Mouse (Mus musculus) Patski (cell line): ENCODE data around the gene Pdhb. TPM values are rescaled to one million over a fixed set of nuclear protein-coding genes. Genes with fewer than 3 reads are reported as not detected.
A peak's percentile ranks its signal among the peaks of the same experiment; 100 is the strongest.

Experiments
- ATAC-seq: fragments of 100-300 bp; one replicate; pipeline ENCODE4 v1.8.0; 2021
- CTCF ChIA-PET: fragments of 350-600 bp; sonication (Branson Sonifier 250); formaldehyde crosslinking; loops from one replicate; lab custom pipeline; 2022; ENCODE audit warnings: inconsistent platforms; lab: Charles Lee
- POLR2A ChIA-PET: fragments of 350-600 bp; sonication (Branson Sonifier 250); formaldehyde crosslinking; loops from one replicate; lab custom pipeline; 2022; ENCODE audit warnings: antibody characterized with exemption, inconsistent platforms; lab: Charles Lee
- DNase-seq: peaks from one replicate; pipeline ENCODE4 v3.0.0-alpha.2; 2011; ENCODE audit warnings: low read depth, low spot score
- H3K27me3 ChIP-seq: fragments of 371-371 bp; one replicate; pipeline ENCODE4 v1.5.1; 2021
- CTCF ChIP-seq: fragments of 100-300 bp; IDR thresholded peaks from one replicate; pipeline ENCODE4 v1.5.1; 2021
- in situ Hi-C: fragments of 300-500 bp; cut with MboI; formaldehyde crosslinking; loops from 3 replicates; pipeline ENCODE4 v1.11.1; 2018; ENCODE audit warnings: low pct_unique_long_range_greater_than_20kb, mixed read lengths
- polyA plus RNA-seq: library from polyadenylated mRNA; unstranded; gene quantifications from one replicate; pipeline ENCODE4 v1.2.3, GENCODE M21; 2021

The Pdhb gene
- 217 TPM for polyA plus RNA-seq

GRCm38 (mm10) chr14:8172507-8173410 lies at the start of gene Pdhb:
TSS of gene Pdhb (minus strand) at chr14:8173025.
- CTCF ChIA-PET = interaction anchor here (0.8 to 1.0 kb wide), 2 partner anchors 43 to 80 kb away, joined by 3 to 11 read pairs; no protein-coding TSS in a partner anchor
- ATAC-seq = peak; percentile 99

GRCm38 (mm10) chr14:8222561-8222960 lies 49.7 kb upstream of the Pdhb start:
- H3K27me3 ChIP-seq = no peaks in the 10 kb centered on the region
- in situ Hi-C loops = no loop called here
- DNase-seq (no peak), ATAC-seq (no peak)
- POLR2A ChIA-PET = no interaction called here
- TF ChIP-seq CTCF = no peak
- CTCF ChIA-PET = interaction anchor here (2.5 kb wide), 1 partner anchor 20 kb away, joined by 8 read pairs; no protein-coding TSS in a partner anchor

More at GRCm38 (mm10) chr14:8172507-8173410, at the start of gene Pdhb:
- in situ Hi-C loops = no loop called here
- no peak for TF ChIP-seq CTCF
- POLR2A ChIA-PET = interaction anchor here (0.7 to 0.9 kb wide), 3 partner anchors 9 to 77 kb away, joined by 3 to 5 read pairs (median 4); no protein-coding TSS in a partner anchor
- H3K27me3 ChIP-seq = no peaks in the 10 kb centered on the region
- peak; percentile 94 for DNase-seq

- ChIA-PET POLR2A (interaction anchor here (0.7 kb wide), 1 partner anchor 113 kb away, joined by 3 read pairs; no protein-coding TSS in a partner anchor), CTCF (interaction anchor here (1.0 to 3.4 kb wide), 4 partner anchors 9 to 22 kb away, joined by 3 to 9 read pairs (median 6); no protein-coding TSS in a partner anchor)
- in situ Hi-C loops = no loop called here
- H3K27me3 ChIP-seq = no peaks in the 10 kb centered on the region
- DNase-seq (no peak), ATAC-seq (no peak)
- no peak for TF ChIP-seq CTCF
Observed at GRCm38 (mm10) chr14:8220912-8221311, 48.1 kb upstream of the Pdhb start.

- ChIA-PET CTCF (interaction anchor here (1.0 to 3.4 kb wide), 4 partner anchors 9 to 22 kb away, joined by 3 to 9 read pairs (median 6); no protein-coding TSS in a partner anchor), POLR2A (interaction anchor here (0.7 kb wide), 1 partner anchor 113 kb away, joined by 3 read pairs; no protein-coding TSS in a partner anchor)
- DNase-seq (no peak), ATAC-seq (no peak)
- no peaks in the 10 kb centered on the region for H3K27me3 ChIP-seq
- in situ Hi-C loops = no loop called here
- TF ChIP-seq CTCF = peak; percentile 56
Observed at GRCm38 (mm10) chr14:8220306-8220705, 47.5 kb upstream of the Pdhb start.

GRCm38 (mm10) chr14:8219876-8220275 lies 47.1 kb upstream of the Pdhb start:
- in situ Hi-C loops = no loop called here
- no peak for TF ChIP-seq CTCF
- no peaks in the 10 kb centered on the region for H3K27me3 ChIP-seq
- ATAC-seq = no peak
- POLR2A ChIA-PET = interaction anchor here (0.7 kb wide), 2 partner anchors 10 to 114 kb away, joined by 3 read pairs; no protein-coding TSS in a partner anchor
- DNase-seq = no peak
- CTCF ChIA-PET = interaction anchor here (0.7 to 3.4 kb wide), 4 partner anchors 10 to 127 kb away, joined by 3 to 9 read pairs (median 7); no protein-coding TSS in a partner anchor

GRCm38 (mm10) chr14:8218730-8219380 lies 46.0 kb upstream of the Pdhb start:
- CTCF ChIA-PET = interaction anchor here (0.7 to 3.4 kb wide), 8 partner anchors 10 to 128 kb away, joined by 3 to 9 read pairs (median 4); no protein-coding TSS in a partner anchor
- POLR2A ChIA-PET = interaction anchor here (0.7 kb wide), 1 partner anchor 11 kb away, joined by 3 read pairs; no protein-coding TSS in a partner anchor
- no peak for ATAC-seq
- in situ Hi-C loops = no loop called here
- no peaks in the 10 kb centered on the region for H3K27me3 ChIP-seq
- no peak for TF ChIP-seq CTCF
- DNase-seq = no peak

- no peak for TF ChIP-seq CTCF
- DNase-seq = no peak
- ChIA-PET CTCF (interaction anchor here (1.0 to 3.4 kb wide), 5 partner anchors 14 to 128 kb away, joined by 3 to 9 read pairs (median 4); no protein-coding TSS in a partner anchor), POLR2A (no interaction called here)
- no peak for ATAC-seq
- in situ Hi-C loops = no loop called here
- H3K27me3 ChIP-seq = no peaks in the 10 kb centered on the region
Observed at GRCm38 (mm10) chr14:8218238-8218637, 45.4 kb upstream of the Pdhb start.

- ChIA-PET CTCF (interaction anchor here (0.9 to 2.3 kb wide), 5 partner anchors 22 to 130 kb away, joined by 3 to 8 read pairs (median 3); no protein-coding TSS in a partner anchor), POLR2A (interaction anchor here (0.8 to 1.4 kb wide), 4 partner anchors 27 to 92 kb away, joined by 3 to 5 read pairs (median 4); no protein-coding TSS in a partner anchor)
- H3K27me3 ChIP-seq = no peaks in the 10 kb centered on the region
- no peak for ATAC-seq
- no peak for TF ChIP-seq CTCF
- no peak for DNase-seq
- in situ Hi-C loops = no loop called here
Observed at GRCm38 (mm10) chr14:8216100-8216499, 43.3 kb upstream of the Pdhb start.

- ChIA-PET CTCF (interaction anchor here (0.9 to 2.3 kb wide), 6 partner anchors 10 to 131 kb away, joined by 3 to 8 read pairs (median 4); no protein-coding TSS in a partner anchor), POLR2A (interaction anchor here (0.8 to 2.1 kb wide), 5 partner anchors 27 to 117 kb away, joined by 3 to 8 read pairs (median 4); no protein-coding TSS in a partner anchor)
- no peak for ATAC-seq
- no peak for TF ChIP-seq CTCF
- no peaks in the 10 kb centered on the region for H3K27me3 ChIP-seq
- in situ Hi-C loops = no loop called here
- no peak for DNase-seq
Observed at GRCm38 (mm10) chr14:8215208-8215778, 42.5 kb upstream of the Pdhb start.
